In genomic region chr16:33399913-33400782, GRCm38 (mm10) we compare ENCODE assay signal across 8 mouse cellular contexts. TPM values are rescaled to one million over a fixed set of nuclear protein-coding genes. Genes with fewer than 3 reads are reported as not detected.
DNase-seq lines count a peak whose midpoint lies in the region; ATAC-seq and TF ChIP-seq lines count a peak whose summit lies in the region.

No protein-coding gene starts in this region.

- peak overlapping the region; percentile 33; the same call in 1 of the 2 replicates for H3K27ac ChIP-seq in hindbrain, embryonic 14.5 days
- peak overlapping the region; percentile 80 for H3K27ac ChIP-seq in limb, embryonic 14.5 days (replicated peaks; ENCODE audit: low read depth, low read length)
- no peak overlapping the region for H3K27ac ChIP-seq in midbrain, embryonic 15.5 days

- peaks cover 10% of the 10 kb centered on the region for H3K4me1 ChIP-seq in hindbrain, embryonic 14.5 days (replicated peaks; ENCODE audit: control insufficient read depth, insufficient read depth, low read length)
- H3K4me1 ChIP-seq in limb, embryonic 14.5 days (ENCODE audit: control insufficient read depth, insufficient read depth, low read length): peaks cover 29% of the 10 kb centered on the region
- peaks cover 19% of the 10 kb centered on the region for H3K4me1 ChIP-seq in midbrain, embryonic 15.5 days

- H3K4me3 ChIP-seq in hindbrain, embryonic 14.5 days (replicated peaks; ENCODE audit: low read length): peak overlapping the region; percentile 36
- H3K4me3 ChIP-seq in limb, embryonic 14.5 days (replicated peaks; ENCODE audit: low read length): peak overlapping the region; percentile 42
- peak overlapping the region; percentile 36 for H3K4me3 ChIP-seq in midbrain, embryonic 15.5 days

- H3K4me2 ChIP-seq in hindbrain, embryonic 14.5 days (replicated peaks): peak overlapping the region; percentile 79
- H3K4me2 ChIP-seq in limb, embryonic 14.5 days (replicated peaks; ENCODE audit: low read depth, low read length, severe bottlenecking): peak overlapping the region; percentile 72
- peak overlapping the region; percentile 66 for H3K4me2 ChIP-seq in midbrain, embryonic 15.5 days

- no peaks in the 10 kb centered on the region for H3K27me3 ChIP-seq in hindbrain, embryonic 14.5 days (ENCODE audit: control insufficient read depth, insufficient read depth, low read length)
- H3K27me3 ChIP-seq in limb, embryonic 14.5 days (ENCODE audit: control insufficient read depth, insufficient read depth, low read length): no peaks in the 10 kb centered on the region
- H3K27me3 ChIP-seq in midbrain, embryonic 15.5 days (replicated peaks): no peaks in the 10 kb centered on the region

- WGBS in hindbrain, embryonic 14.5 days: 2% methylated on average over 28 of the region's 28 CpGs
- WGBS in limb, embryonic 14.5 days: 1% methylated on average over 28 of the region's 28 CpGs
- 1% methylated on average over 28 of the region's 28 CpGs for WGBS in midbrain, embryonic 15.5 days

- ATAC-seq in cerebellum, adult (ENCODE audit: insufficient number of reproducible peaks, low FRiP score, low TSS enrichment): 0 out of 2 replicates have a peak, but pooled peaks have one; percentile 64
- ATAC-seq in hindbrain, embryonic 14.5 days (ENCODE audit: low FRiP score): peak; percentile 73; the same call in 1 of the 2 replicates
- peak; percentile 63; the same call in 1 of the 2 replicates for ATAC-seq in limb, embryonic 14.5 days (ENCODE audit: low FRiP score, low read depth)
- ATAC-seq in midbrain, embryonic 15.5 days (replicated peaks): peak; percentile 81

- TF ChIP-seq POLR2A in limb, embryonic 14.5 days (IDR thresholded peaks at IDR 0.05; ENCODE audit: borderline replicate concordance, extremely low read depth, insufficient read depth, insufficient read length): no peak

- H3K9me3 ChIP-seq in hindbrain, embryonic 14.5 days (ENCODE audit: control insufficient read depth, low read length): no peaks in the 10 kb centered on the region
- no peaks in the 10 kb centered on the region for H3K9me3 ChIP-seq in limb, embryonic 14.5 days (ENCODE audit: control insufficient read depth, low read length)
- H3K9me3 ChIP-seq in midbrain, embryonic 15.5 days: no peaks in the 10 kb centered on the region

- H3K9ac ChIP-seq in hindbrain, embryonic 14.5 days: peak overlapping the region; percentile 62
- H3K9ac ChIP-seq in limb, embryonic 14.5 days (ENCODE audit: low read depth, low read length, severe bottlenecking): peak overlapping the region; percentile 59
- peak overlapping the region; percentile 42 for H3K9ac ChIP-seq in midbrain, embryonic 15.5 days

- no peaks in the 10 kb centered on the region for H3K36me3 ChIP-seq in hindbrain, embryonic 14.5 days (replicated peaks; ENCODE audit: control insufficient read depth, insufficient read depth)
- no peaks in the 10 kb centered on the region for H3K36me3 ChIP-seq in limb, embryonic 14.5 days (ENCODE audit: control insufficient read depth, insufficient read depth, low read length)
- H3K36me3 ChIP-seq in midbrain, embryonic 15.5 days (replicated peaks): no peaks in the 10 kb centered on the region

- DNase-seq in cerebellum, adult 8-10 months: no peak
- DNase-seq in cerebellum, adult 9-11 months: peak; percentile 48
- DNase-seq in frontal cortex, postnatal 36 days (ENCODE audit: low spot score in 2 of 2): peak; percentile 33 to 38
- DNase-seq in hindbrain, embryonic 14.5 days (ENCODE audit: low spot score): peak; percentile 64
- peak; percentile 68 for DNase-seq in limb, embryonic 14.5 days (ENCODE audit: low spot score)
- DNase-seq in spleen, postnatal 36 days (ENCODE audit: low spot score in 2 of 2): peak; percentile 64 to 74

RNA-seq across cellular contexts. Expression of gene Zfp148, which starts 19.5 kb away (rescaled TPM):
- polyA plus RNA-seq in hindbrain, embryonic 14.5 days (2014; fragmentation: Nextera tagmentation; extraction: Ambion mirVana): 42.1 and 49.2 TPM in 2 replicates
- 23.1 and 26.6 TPM in 2 replicates for polyA plus RNA-seq in limb, embryonic 14.5 days (2012; rRNA removed)
- polyA plus RNA-seq in limb, embryonic 14.5 days (2014; fragmentation: Nextera tagmentation; extraction: Ambion mirVana): 50.2 and 54.1 TPM in 2 replicates
- 50.2 and 54.2 TPM in 2 replicates for polyA plus RNA-seq in midbrain, embryonic 15.5 days (2015; fragmentation: Nextera tagmentation; extraction: Ambion mirVana)
